Mouse (Mus musculus): ENCODE data around the gene Ppil2. TPM values are rescaled to one million over a fixed set of nuclear protein-coding genes. Genes with fewer than 3 reads are reported as not detected.

Gene Ppil2
- polyA plus RNA-seq, 2 experiments, result 33.4 to 46.1 TPM

- H3K36me3 ChIP-seq (replicated peaks; ENCODE audit: control insufficient read depth, insufficient read depth, low read depth), result peaks cover 46% of the 10 kb centered on the region
Observed at GRCm38 (mm10) chr16:17102630-17103220, 8.3 kb downstream of the Ppil2 start.

GRCm38 (mm10) chr16:17096938-17097337 is 14.1 kb downstream of the Ppil2 start:
- no peaks in the 10 kb centered on the region for H3K27me3 ChIP-seq (ENCODE audit: control insufficient read depth, insufficient read depth, low read length)
- ATAC-seq (ENCODE audit: insufficient read depth) (no peak), DNase-seq (ENCODE audit: low read depth in 3 of 3, low spot score in 3 of 3) (no peak)
- 77% methylated on average over 3 of the region's 3 CpGs for WGBS (ENCODE audit: insufficient replicate concordance)
- no peaks in the 10 kb centered on the region for H3K4me1 ChIP-seq (replicated peaks; ENCODE audit: control insufficient read depth in 2 of 2, insufficient read depth in 2 of 2, low read length in 1 of 2)
- TF ChIP-seq CTCF (IDR thresholded peaks at IDR 0.05; ENCODE audit: low read depth), result no peak
- no peak for TF ChIP-seq EP300 (IDR thresholded peaks at IDR 0.05; ENCODE audit: low read depth)
- H3K9ac ChIP-seq (replicated peaks), result no peak overlapping the region
- H3K27ac ChIP-seq, result no peak overlapping the region
- no peaks in the 10 kb centered on the region for H3K9me3 ChIP-seq (ENCODE audit: control insufficient read depth, low read length)
- H3K36me3 ChIP-seq (replicated peaks; ENCODE audit: control insufficient read depth, insufficient read depth, low read depth), result peaks cover 52% of the 10 kb centered on the region
- H3K4me2 ChIP-seq (ENCODE audit: low read depth), result no peak overlapping the region
- H3K4me3 ChIP-seq (ENCODE audit: insufficient read depth in 1 of 2, low read depth in 2 of 2, low read length in 2 of 2), result no peak overlapping the region

More at GRCm38 (mm10) chr16:17102630-17103220, 8.3 kb downstream of the Ppil2 start:
- no peak for DNase-seq (ENCODE audit: low read depth in 3 of 3, low spot score in 3 of 3)
- Histone ChIP-seq H3K9ac (replicated peaks) (no peak overlapping the region), H3K4me3 (ENCODE audit: insufficient read depth in 1 of 2, low read depth in 2 of 2, low read length in 2 of 2) (no peak overlapping the region), H3K27ac (no peak overlapping the region), H3K9me3 (ENCODE audit: control insufficient read depth, low read length) (no peaks in the 10 kb centered on the region), H3K4me1 (replicated peaks; ENCODE audit: control insufficient read depth in 2 of 2, insufficient read depth in 2 of 2, low read length in 1 of 2) (no peaks in the 10 kb centered on the region), H3K27me3 (ENCODE audit: control insufficient read depth, insufficient read depth, low read length) (no peaks in the 10 kb centered on the region), H3K4me2 (ENCODE audit: low read depth) (no peak overlapping the region)
- TF ChIP-seq CTCF (IDR thresholded peaks at IDR 0.05; ENCODE audit: low read depth) (no peak), EP300 (IDR thresholded peaks at IDR 0.05; ENCODE audit: low read depth) (no peak)
- 74% methylated on average over 7 of the region's 7 CpGs for WGBS (ENCODE audit: insufficient replicate concordance)
- no peak for ATAC-seq (ENCODE audit: insufficient read depth)

GRCm38 (mm10) chr16:17088346-17088745 is 22.7 kb downstream of the Ppil2 start:
- no peaks in the 10 kb centered on the region for H3K27me3 ChIP-seq (ENCODE audit: control insufficient read depth, insufficient read depth, low read length)
- ATAC-seq (ENCODE audit: insufficient read depth), result no peak
- no peaks in the 10 kb centered on the region for H3K4me1 ChIP-seq (replicated peaks; ENCODE audit: control insufficient read depth in 2 of 2, insufficient read depth in 2 of 2, low read length in 1 of 2)
- H3K36me3 ChIP-seq (replicated peaks; ENCODE audit: control insufficient read depth, insufficient read depth, low read depth), result peaks cover 22% of the 10 kb centered on the region
- DNase-seq (ENCODE audit: low read depth in 3 of 3, low spot score in 3 of 3), result no peak
- 73% methylated on average over 3 of the region's 3 CpGs for WGBS (ENCODE audit: insufficient replicate concordance)
- TF ChIP-seq EP300 (IDR thresholded peaks at IDR 0.05; ENCODE audit: low read depth), result no peak
- no peak for TF ChIP-seq CTCF (IDR thresholded peaks at IDR 0.05; ENCODE audit: low read depth)
- H3K4me3 ChIP-seq (ENCODE audit: insufficient read depth in 1 of 2, low read depth in 2 of 2, low read length in 2 of 2), result no peak overlapping the region
- no peak overlapping the region for H3K9ac ChIP-seq (replicated peaks)
- no peaks in the 10 kb centered on the region for H3K9me3 ChIP-seq (ENCODE audit: control insufficient read depth, low read length)
- no peak overlapping the region for H3K4me2 ChIP-seq (ENCODE audit: low read depth)
- H3K27ac ChIP-seq, result no peak overlapping the region

GRCm38 (mm10) chr16:17086669-17087193 is 24.3 kb downstream of the Ppil2 start:
- Histone ChIP-seq H3K4me1 (replicated peaks; ENCODE audit: control insufficient read depth in 2 of 2, insufficient read depth in 2 of 2, low read length in 1 of 2) (no peaks in the 10 kb centered on the region), H3K9ac (replicated peaks) (no peak overlapping the region), H3K36me3 (replicated peaks; ENCODE audit: control insufficient read depth, insufficient read depth, low read depth) (peaks cover 22% of the 10 kb centered on the region), H3K27me3 (ENCODE audit: control insufficient read depth, insufficient read depth, low read length) (no peaks in the 10 kb centered on the region), H3K27ac (no peak overlapping the region), H3K4me2 (ENCODE audit: low read depth) (no peak overlapping the region), H3K9me3 (ENCODE audit: control insufficient read depth, low read length) (no peaks in the 10 kb centered on the region), H3K4me3 (ENCODE audit: insufficient read depth in 1 of 2, low read depth in 2 of 2, low read length in 2 of 2) (no peak overlapping the region)
- WGBS (ENCODE audit: insufficient replicate concordance), result 85% methylated on average over 13 of the region's 13 CpGs
- DNase-seq (ENCODE audit: low read depth in 3 of 3, low spot score in 3 of 3), result no peak
- TF ChIP-seq EP300 (IDR thresholded peaks at IDR 0.05; ENCODE audit: low read depth), result no peak
- ATAC-seq (ENCODE audit: insufficient read depth), result no peak

- H3K27me3 ChIP-seq (ENCODE audit: control insufficient read depth, insufficient read depth, low read length), result no peaks in the 10 kb centered on the region
- H3K4me1 ChIP-seq (replicated peaks; ENCODE audit: control insufficient read depth in 2 of 2, insufficient read depth in 2 of 2, low read length in 1 of 2), result no peaks in the 10 kb centered on the region
- peaks cover 22% of the 10 kb centered on the region for H3K36me3 ChIP-seq (replicated peaks; ENCODE audit: control insufficient read depth, insufficient read depth, low read depth)
- no peak overlapping the region for H3K27ac ChIP-seq
- no peak for ATAC-seq (ENCODE audit: insufficient read depth)
- no peak overlapping the region for H3K9ac ChIP-seq (replicated peaks)
- H3K4me2 ChIP-seq (ENCODE audit: low read depth), result no peak overlapping the region
- H3K4me3 ChIP-seq (ENCODE audit: insufficient read depth in 1 of 2, low read depth in 2 of 2, low read length in 2 of 2), result no peak overlapping the region
- H3K9me3 ChIP-seq (ENCODE audit: control insufficient read depth, low read length), result no peaks in the 10 kb centered on the region
- DNase-seq (ENCODE audit: low read depth in 3 of 3, low spot score in 3 of 3), result no peak
- no peak for TF ChIP-seq CTCF (IDR thresholded peaks at IDR 0.05; ENCODE audit: low read depth)
- 79% methylated on average over 3 of the region's 3 CpGs for WGBS (ENCODE audit: insufficient replicate concordance)
Observed at GRCm38 (mm10) chr16:17086241-17086640, 24.8 kb downstream of the Ppil2 start.
